Mouse (Mus musculus): ENCODE measurements at regions not wholly inside any gene's neighbourhood (a gene's known extent, or its start where the extent isn't known, plus 50 kb on each side); places are given as distances from the start of the nearest gene placed in this dataset.

- DNase-seq (ENCODE audit: low read depth, low spot score): peak; percentile 61
Observed at GRCm38 (mm10) chr2:95232135-95232772, 794.3 kb upstream of the Api5 start.

- no peak for DNase-seq (ENCODE audit: low read depth, low spot score)
Observed at GRCm38 (mm10) chr2:95231739-95232134, 793.8 kb upstream of the Api5 start.

GRCm38 (mm10) chr2:95229386-95229785, 791.5 kb upstream of the Api5 start:
- DNase-seq (ENCODE audit: low read depth, low spot score): no peak

GRCm38 (mm10) chr2:95210216-95210941, 772.4 kb upstream of the Api5 start:
- DNase-seq (ENCODE audit: low read depth, low spot score): no peak

Measured in ZHBTc4 (cell line).